Mouse (Mus musculus): ENCODE measurements around the gene Ypel4. TPM values are rescaled to one million over a fixed set of nuclear protein-coding genes. Genes with fewer than 3 reads are reported as not detected.
"Not testable (repeated sequence)": the region's sequence is repeated elsewhere in the genome, so short reads cannot be mapped to it uniquely, and the experiment has no call there.

Ypel4 gene
- total RNA-seq, 2 experiments from 2014 or later = 327 to 399 TPM

GRCm38 (mm10) chr2:84726716-84727115, 7.1 kb upstream of the Ypel4 start:
- no peak for ATAC-seq (replicated peaks; ENCODE audit: low FRiP score, poor library complexity, severe bottlenecking)

- peak; percentile 97 for ATAC-seq (replicated peaks; ENCODE audit: low FRiP score, poor library complexity, severe bottlenecking)
These were observed 6.5 kb upstream of the Ypel4 start, which contains the start of gene Clp1 for GRCm38 (mm10) chr2:84727172-84727858. TSS of gene Clp1 (minus strand) at chr2:84727350.

- not testable (repeated sequence) for ATAC-seq (replicated peaks; ENCODE audit: low FRiP score, poor library complexity, severe bottlenecking)
These were observed 5.7 kb upstream of the Ypel4 start for GRCm38 (mm10) chr2:84728191-84728590.

GRCm38 (mm10) chr2:84731206-84731605, 2.7 kb upstream of the Ypel4 start:
- no peak for ATAC-seq (replicated peaks; ENCODE audit: low FRiP score, poor library complexity, severe bottlenecking)

GRCm38 (mm10) chr2:84732394-84732793, 1.5 kb upstream of the Ypel4 start:
- ATAC-seq (replicated peaks; ENCODE audit: low FRiP score, poor library complexity, severe bottlenecking) = no peak

GRCm38 (mm10) chr2:84734351-84734864, 550 bp downstream of the Ypel4 start:
- ATAC-seq (replicated peaks; ENCODE audit: low FRiP score, poor library complexity, severe bottlenecking) = no peak

- ATAC-seq (replicated peaks; ENCODE audit: low FRiP score, poor library complexity, severe bottlenecking) = peak; percentile 26
These were observed 1.1 kb downstream of the Ypel4 start for GRCm38 (mm10) chr2:84734919-84735318.

GRCm38 (mm10) chr2:84735346-84735920, 1.6 kb downstream of the Ypel4 start:
- ATAC-seq (replicated peaks; ENCODE audit: low FRiP score, poor library complexity, severe bottlenecking) = peak; percentile 76

- peak; percentile 21; the same call in 1 of the 2 replicates for ATAC-seq (replicated peaks; ENCODE audit: low FRiP score, poor library complexity, severe bottlenecking)
These were observed 2.7 kb downstream of the Ypel4 start for GRCm38 (mm10) chr2:84736312-84737161.

GRCm38 (mm10) chr2:84737451-84737925, 3.6 kb downstream of the Ypel4 start:
- ATAC-seq (replicated peaks; ENCODE audit: low FRiP score, poor library complexity, severe bottlenecking) = no peak

GRCm38 (mm10) chr2:84738271-84738911, 4.5 kb downstream of the Ypel4 start:
- ATAC-seq (replicated peaks; ENCODE audit: low FRiP score, poor library complexity, severe bottlenecking) = no peak

- no peak for ATAC-seq (replicated peaks; ENCODE audit: low FRiP score, poor library complexity, severe bottlenecking)
These were observed 6.9 kb downstream of the Ypel4 start for GRCm38 (mm10) chr2:84740608-84741333.

GRCm38 (mm10) chr2:84741841-84742450, 8.1 kb downstream of the Ypel4 start:
- ATAC-seq (replicated peaks; ENCODE audit: low FRiP score, poor library complexity, severe bottlenecking) = no peak

- no peak for ATAC-seq (replicated peaks; ENCODE audit: low FRiP score, poor library complexity, severe bottlenecking)
These were observed 8.8 kb downstream of the Ypel4 start for GRCm38 (mm10) chr2:84742451-84743283.

- no peak for ATAC-seq (replicated peaks; ENCODE audit: low FRiP score, poor library complexity, severe bottlenecking)
These were observed 9.7 kb downstream of the Ypel4 start, which contains the start of gene Gm19426 for GRCm38 (mm10) chr2:84743561-84743960. TSS of gene Gm19426 (minus strand) at chr2:84743655.

- no peak for ATAC-seq (replicated peaks; ENCODE audit: low FRiP score, poor library complexity, severe bottlenecking)
These were observed 10.3 kb downstream of the Ypel4 start for GRCm38 (mm10) chr2:84744126-84744525.

GRCm38 (mm10) chr2:84750115-84750514, 16.3 kb downstream of the Ypel4 start:
- no peak for ATAC-seq (replicated peaks; ENCODE audit: low FRiP score, poor library complexity, severe bottlenecking)

GRCm38 (mm10) chr2:84756245-84756644, 22.4 kb downstream of the Ypel4 start:
- ATAC-seq (replicated peaks; ENCODE audit: low FRiP score, poor library complexity, severe bottlenecking) = no peak

Data from erythroid progenitor cell, adult 5-6 weeks (primary cell).